Mouse (Mus musculus) brain, embryonic 14.5 days (tissue): ENCODE data around the gene Slc44a5. TPM values are rescaled to one million over a fixed set of nuclear protein-coding genes. Genes with fewer than 3 reads are reported as not detected.
A peak's percentile ranks its signal among the peaks of the same experiment; 100 is the strongest.
"Not testable (repeated sequence)": the region's sequence is repeated elsewhere in the genome, so short reads cannot be mapped to it uniquely, and the experiment has no call there.

Source experiments
- DNase-seq: peaks from one replicate; pipeline ENCODE4 v3.0.0-alpha.2; 2011; ENCODE audit warnings: low read depth
- CTCF ChIP-seq: fragments of 200-500 bp; IDR thresholded peaks from 2 replicates; pipeline ENCODE4 v1.5.1; 2012; ENCODE audit warnings: inconsistent platforms, mild to moderate bottlenecking, moderate library complexity, borderline replicate concordance; ENCODE audit not compliant: insufficient read depth, insufficient read length; ENCODE audit errors: extremely low read depth
- POLR2A ChIP-seq: fragments of 200-500 bp; IDR thresholded peaks from 2 replicates; pipeline ENCODE4 v1.6.1; 2012; ENCODE audit warnings: mild to moderate bottlenecking, inconsistent platforms, borderline replicate concordance; ENCODE audit not compliant: poor library complexity, insufficient read depth, insufficient read length, severe bottlenecking; ENCODE audit errors: extremely low read depth
- polyA plus RNA-seq: library from polyadenylated mRNA; depleted of rRNA; stranded (reverse); fragments of >200 nt; gene quantifications from 2 replicates; pipeline ENCODE4 v1.2.3, GENCODE M21; 2012

Slc44a5 gene
- polyA plus RNA-seq, 1 experiment, result 19.6 TPM

GRCm38 (mm10) chr3:153973949-153974760 lies 919 bp downstream of the Slc44a5 start:
- TF ChIP-seq CTCF, result no peak
- TF ChIP-seq POLR2A, result no peak
- peak; percentile 50 for DNase-seq

DNA sequence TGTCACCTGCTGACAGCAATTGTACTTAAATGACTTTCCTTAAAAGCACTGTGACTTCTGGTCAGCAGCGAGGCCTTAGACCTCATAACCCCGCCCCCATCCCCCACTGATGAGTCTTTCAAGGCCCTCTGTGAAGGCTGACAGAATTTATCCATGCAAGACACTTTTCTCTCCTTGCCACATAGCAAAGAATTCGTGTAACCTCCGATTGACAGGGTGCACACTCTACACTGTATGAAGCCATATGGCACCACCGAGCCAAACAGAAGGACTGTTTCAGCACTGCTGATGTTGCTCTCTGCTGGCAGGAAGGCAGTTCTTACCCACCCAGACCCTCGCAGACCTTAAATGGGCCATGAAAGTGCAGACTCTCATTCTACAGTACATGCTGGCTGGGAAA lies 1.8 kb downstream of the Slc44a5 start:
- TF ChIP-seq CTCF (no peak), POLR2A (no peak)
- DNase-seq, result peak; percentile 83

DNA sequence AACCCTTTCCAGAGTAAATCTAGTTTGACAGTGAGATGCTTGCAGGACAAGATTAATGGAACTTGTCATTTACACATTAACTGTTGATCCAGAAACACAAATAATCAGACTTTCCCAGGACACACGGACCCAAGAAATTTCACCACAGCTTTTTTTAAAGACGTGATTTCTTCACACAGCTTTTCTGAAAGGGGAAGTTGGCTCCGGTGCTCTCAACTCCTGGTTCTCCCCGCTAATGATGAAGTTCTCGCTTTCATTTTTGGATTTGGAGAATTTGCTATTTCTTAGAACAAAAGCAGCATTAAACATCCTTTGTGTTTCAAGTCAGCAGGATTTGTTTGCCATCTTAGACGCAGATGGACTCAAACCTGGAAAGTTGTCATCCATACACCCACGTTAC lies 2.6 kb downstream of the Slc44a5 start:
- no peak for TF ChIP-seq POLR2A
- TF ChIP-seq CTCF, result no peak
- DNase-seq, result no peak

DNA sequence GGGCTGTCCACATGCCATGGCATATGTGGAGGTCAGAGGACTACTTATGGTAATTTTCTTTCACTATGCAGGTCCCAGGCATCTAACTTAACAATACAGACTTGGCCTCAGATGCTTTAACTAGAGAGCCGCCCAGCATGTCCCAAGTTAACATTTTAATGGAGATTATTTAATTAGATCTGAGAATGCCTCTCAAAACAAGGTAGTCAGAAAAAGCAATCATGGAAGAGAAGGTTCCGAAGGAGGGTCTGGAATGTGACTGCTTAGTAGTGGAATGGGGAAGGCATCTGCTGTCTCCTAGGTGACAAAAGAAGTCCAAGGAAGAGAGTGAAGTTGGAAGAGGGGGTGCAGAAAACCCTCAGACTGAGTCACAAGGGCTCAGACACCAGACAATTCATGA lies 7.4 kb downstream of the Slc44a5 start:
- TF ChIP-seq POLR2A, result no peak
- TF ChIP-seq CTCF, result no peak
- DNase-seq, result no peak

GRCm38 (mm10) chr3:153984428-153985340 lies 11.4 kb downstream of the Slc44a5 start:
- peak; percentile 69 for TF ChIP-seq CTCF
- no peak for TF ChIP-seq POLR2A
- DNase-seq, result peak; percentile 56

DNA sequence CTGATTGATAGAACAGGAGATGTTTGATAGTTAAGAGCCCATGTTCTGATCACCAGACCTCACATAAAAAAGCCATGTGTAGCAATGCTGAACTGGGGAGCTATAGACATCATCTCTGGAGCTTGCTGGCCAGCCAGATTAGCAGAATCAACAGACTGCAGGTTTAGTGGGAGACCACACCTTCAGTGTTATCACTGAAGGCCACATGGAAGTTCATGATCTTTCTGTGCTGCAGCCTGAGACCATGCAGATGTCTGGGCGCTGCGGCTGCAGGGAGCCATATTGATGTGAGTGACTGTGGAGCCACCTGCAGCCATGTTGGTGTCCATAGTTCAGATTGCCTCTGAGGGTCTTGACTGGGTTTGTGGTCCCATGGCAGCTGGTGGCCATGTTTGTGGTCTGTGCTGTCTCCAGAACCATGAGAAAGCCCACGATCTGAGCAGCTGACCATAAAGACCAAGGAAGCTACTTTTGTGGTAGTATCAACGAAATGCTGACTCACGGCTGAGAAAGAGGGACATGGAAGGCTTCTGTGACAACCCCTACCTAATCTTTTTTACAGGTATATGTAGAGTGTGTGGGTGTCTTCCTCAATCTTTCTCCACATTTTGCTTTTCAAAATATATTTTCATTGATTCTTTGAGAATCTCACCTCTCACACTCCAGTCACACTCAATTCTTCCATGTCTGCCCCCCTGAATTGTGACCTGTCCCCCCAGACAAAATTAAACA lies 26.7 kb downstream of the Slc44a5 start:
- no peak for TF ChIP-seq POLR2A
- TF ChIP-seq CTCF, result no peak
- DNase-seq, result no peak

GRCm38 (mm10) chr3:154001348-154001747 lies 28.1 kb downstream of the Slc44a5 start:
- TF ChIP-seq CTCF, result no peak
- TF ChIP-seq POLR2A, result no peak
- DNase-seq, result no peak

GRCm38 (mm10) chr3:154046876-154047275 lies 73.6 kb downstream of the Slc44a5 start:
- TF ChIP-seq POLR2A (no peak), CTCF (no peak)
- no peak for DNase-seq

DNA sequence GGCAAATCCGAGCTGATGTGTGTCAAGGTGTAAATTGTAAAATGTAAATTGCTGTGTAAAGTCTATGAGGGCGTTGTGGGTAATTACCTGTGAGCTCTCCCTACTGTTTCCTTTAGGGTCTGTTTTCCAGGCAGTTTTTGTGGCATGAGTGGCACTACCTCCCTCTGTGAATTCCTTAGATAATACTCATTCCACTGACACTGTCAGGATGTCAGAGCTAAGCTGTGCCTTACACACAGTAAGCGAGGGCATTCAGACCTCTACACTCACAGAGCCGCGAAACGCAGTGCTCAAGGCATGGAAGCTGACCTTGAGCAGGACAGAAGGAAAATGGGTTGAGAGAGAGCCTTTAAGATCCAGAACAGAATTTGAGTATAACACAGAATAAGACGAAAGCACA lies 80.1 kb downstream of the Slc44a5 start:
- TF ChIP-seq POLR2A (no peak), CTCF (no peak)

GRCm38 (mm10) chr3:154057464-154057863 lies 84.2 kb downstream of the Slc44a5 start:
- no peak for DNase-seq
- TF ChIP-seq CTCF (no peak), POLR2A (no peak)

More for the DNA sequence above, 80.1 kb downstream of the Slc44a5 start:
- no peak for DNase-seq

DNA sequence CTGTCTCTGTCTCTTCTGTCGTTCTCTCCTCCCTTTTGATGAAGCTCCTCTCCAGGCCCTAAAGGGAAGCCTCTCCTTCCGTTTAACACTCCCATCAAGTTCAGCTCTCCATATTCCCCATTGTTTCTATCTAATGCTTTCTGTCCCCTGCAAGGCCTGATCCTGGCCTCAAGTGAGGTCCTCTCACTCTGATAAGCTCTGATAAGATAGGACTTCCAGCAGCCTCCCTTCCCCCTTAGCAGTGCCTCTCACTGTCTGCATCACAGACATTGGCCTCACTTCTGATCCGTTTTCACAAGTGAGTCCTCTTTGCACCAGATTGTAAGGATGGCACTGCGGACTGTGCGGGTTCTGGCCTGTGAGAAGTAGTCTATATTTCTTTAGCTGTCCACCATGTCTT lies 85.0 kb downstream of the Slc44a5 start:
- no peak for DNase-seq
- TF ChIP-seq CTCF (no peak), POLR2A (no peak)

GRCm38 (mm10) chr3:154071989-154072388 lies 98.8 kb downstream of the Slc44a5 start:
- not testable (repeated sequence) for DNase-seq
